Mouse (Mus musculus) heart, embryonic 10.5 days (tissue): Measurements from ENCODE around the gene Chpf. TPM values are rescaled to one million over a fixed set of nuclear protein-coding genes. Genes with fewer than 3 reads are reported as not detected.
A peak's percentile ranks its signal among the peaks of the same experiment; 100 is the strongest.

Source experiments
- DNase-seq: peaks from one replicate; pipeline ENCODE4 v3.0.0-alpha.2; 2017; ENCODE audit warnings: low spot score
- H3K27ac ChIP-seq: fragments of 300-500 bp; sonication (generic); 2 replicates; pipeline ENCODE4 v1.5.1; 2016; ENCODE audit warnings: mild to moderate bottlenecking
- H3K27me3 ChIP-seq: fragments of 300-500 bp; sonication (generic); 2 replicates; pipeline ENCODE4 v1.6.1; 2016; ENCODE audit warnings: mild to moderate bottlenecking; ENCODE audit not compliant: poor library complexity, insufficient read depth, severe bottlenecking
- H3K36me3 ChIP-seq: fragments of 300-500 bp; sonication (generic); 2 replicates; pipeline ENCODE4 v1.6.1; 2016; ENCODE audit warnings: mild to moderate bottlenecking, moderate library complexity
- H3K4me1 ChIP-seq: fragments of 300-500 bp; sonication (generic); 2 replicates; pipeline ENCODE4 v1.6.1; 2016; ENCODE audit warnings: mild to moderate bottlenecking
- H3K4me3 ChIP-seq: fragments of 300-500 bp; sonication (generic); 2 replicates; pipeline ENCODE4 v1.5.1; 2016; ENCODE audit warnings: mild to moderate bottlenecking, moderate library complexity
- H3K9me3 ChIP-seq: fragments of 300-500 bp; sonication (generic); 2 replicates; pipeline ENCODE4 v1.6.1; 2016; ENCODE audit warnings: mild to moderate bottlenecking, moderate library complexity
- WGBS: fragments of 180-500 bp; shearing (Covaris S2); methylation state at CpG from one replicate; pipeline ENCODE4 v1.1.7; 2016; 5-methylcytosine and 5-hydroxymethylcytosine counted together
- polyA plus RNA-seq: library from polyadenylated mRNA; unstranded; fragments of >200 nt; fragmentation: Nextera tagmentation; extraction: Ambion mirVana; gene quantifications from 2 replicates; pipeline ENCODE4 v1.2.1, GENCODE M21; 2016

Gene Chpf
- polyA plus RNA-seq, 1 experiment from 2014 or later = 30.9 TPM

DNA sequence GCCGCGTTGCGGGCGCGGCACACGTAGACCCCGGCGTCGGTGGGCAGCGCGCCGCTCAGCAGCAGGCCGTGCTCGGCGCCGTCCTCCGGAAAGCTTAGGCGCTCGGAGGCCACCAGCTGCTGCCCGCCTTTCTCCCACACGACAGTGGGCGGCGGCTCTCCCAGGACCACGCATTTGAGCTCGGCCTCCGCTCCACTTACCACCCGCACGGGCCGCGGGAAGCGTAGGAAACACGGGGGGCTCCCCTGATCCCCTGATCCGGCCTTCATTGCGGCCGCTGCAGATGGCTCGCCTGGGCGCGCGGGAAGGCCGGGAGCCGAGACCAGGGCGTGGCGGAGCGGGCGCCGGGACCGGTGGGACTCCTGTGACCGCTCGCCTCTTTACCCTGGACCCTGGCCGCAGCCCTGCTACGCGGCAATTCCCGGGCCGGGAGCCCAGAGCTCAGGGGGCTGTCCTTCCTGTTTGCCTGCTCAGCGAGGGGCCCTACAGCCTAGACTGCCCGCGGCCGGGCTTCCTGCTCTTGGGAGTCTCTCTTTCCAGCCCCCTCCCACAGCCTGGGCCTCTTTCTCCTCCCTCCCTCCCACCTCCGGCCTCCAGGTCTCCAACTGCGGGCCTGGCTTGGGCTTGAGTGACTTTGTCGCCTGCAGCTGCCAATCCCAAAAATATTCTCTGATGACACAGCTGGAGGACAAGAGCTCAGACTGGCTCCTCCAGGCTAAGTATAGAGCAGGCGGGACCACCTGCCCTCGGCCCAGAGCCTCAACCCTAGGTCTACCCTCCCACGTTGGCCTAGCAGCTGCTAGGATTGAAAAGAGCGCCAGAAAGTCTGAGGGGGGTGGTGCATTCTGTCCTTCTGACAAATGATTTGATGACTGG, 27.1 kb upstream of the Chpf start, which contains the start of gene Obsl1:
Gene Obsl1 (minus strand): TSS at position 497 of the 876 bp plus-strand sequence.
- H3K27me3 ChIP-seq = no peaks in the 10 kb centered on the region
- H3K27ac ChIP-seq = peak within 1 kb of the TSS; percentile 99
- peaks cover 28% of the 10 kb centered on the region for H3K36me3 ChIP-seq
- H3K4me1 ChIP-seq = peaks cover 85% of the 10 kb centered on the region
- peak; percentile 96 for DNase-seq
- no peaks in the 10 kb centered on the region for H3K9me3 ChIP-seq
- WGBS = under 1% methylated on average over 54 of the region's 65 CpGs
- peak within 1 kb of the TSS; percentile 96 for H3K4me3 ChIP-seq

DNA sequence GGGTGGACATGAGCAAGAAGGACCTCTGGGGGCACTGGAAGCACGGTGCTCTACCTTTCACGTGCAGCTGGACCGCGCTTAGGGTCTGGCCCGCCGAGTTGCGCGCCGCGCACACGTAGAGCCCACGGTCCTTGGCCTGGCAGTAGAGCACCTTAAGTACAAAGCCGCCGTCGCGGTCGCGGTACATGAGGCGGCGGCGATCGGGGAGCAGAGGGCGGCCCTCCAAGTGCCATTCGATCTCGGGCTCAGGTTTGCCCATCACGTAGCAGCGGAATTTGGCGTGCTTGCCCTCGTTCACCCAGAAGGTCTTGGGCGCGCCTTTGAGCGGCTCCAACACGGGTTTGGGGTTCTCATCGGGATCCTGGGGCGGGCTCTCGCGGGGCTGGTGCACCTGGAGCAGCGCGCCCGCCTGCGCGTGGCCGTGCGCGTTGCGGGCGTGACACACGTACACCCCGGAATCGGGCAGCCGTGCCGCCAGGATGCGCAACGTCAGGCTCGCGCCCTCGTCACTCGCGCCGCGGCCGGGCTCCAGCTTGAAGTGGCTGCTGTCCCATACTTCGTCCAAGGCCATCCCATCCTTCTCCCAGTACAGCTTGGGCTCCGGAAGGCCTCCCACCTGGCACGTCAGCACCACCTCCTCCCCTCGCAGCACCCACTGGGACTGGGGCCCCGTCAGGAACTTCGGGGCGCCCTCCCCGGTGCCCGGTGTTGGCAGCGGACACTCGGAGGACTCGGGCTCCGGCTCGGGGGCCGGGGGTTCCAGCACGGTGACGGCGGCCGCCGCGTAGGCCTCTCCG, 26.2 kb upstream of the Chpf start:
- DNase-seq = peak; percentile 86
- peaks cover 36% of the 10 kb centered on the region for H3K36me3 ChIP-seq
- no peaks in the 10 kb centered on the region for H3K9me3 ChIP-seq
- H3K4me1 ChIP-seq = peaks cover 76% of the 10 kb centered on the region
- peak overlapping the region; percentile 99 for H3K27ac ChIP-seq
- H3K4me3 ChIP-seq = peak overlapping the region; percentile 96
- under 1% methylated on average over 83 of the region's 84 CpGs for WGBS
- no peaks in the 10 kb centered on the region for H3K27me3 ChIP-seq

DNA sequence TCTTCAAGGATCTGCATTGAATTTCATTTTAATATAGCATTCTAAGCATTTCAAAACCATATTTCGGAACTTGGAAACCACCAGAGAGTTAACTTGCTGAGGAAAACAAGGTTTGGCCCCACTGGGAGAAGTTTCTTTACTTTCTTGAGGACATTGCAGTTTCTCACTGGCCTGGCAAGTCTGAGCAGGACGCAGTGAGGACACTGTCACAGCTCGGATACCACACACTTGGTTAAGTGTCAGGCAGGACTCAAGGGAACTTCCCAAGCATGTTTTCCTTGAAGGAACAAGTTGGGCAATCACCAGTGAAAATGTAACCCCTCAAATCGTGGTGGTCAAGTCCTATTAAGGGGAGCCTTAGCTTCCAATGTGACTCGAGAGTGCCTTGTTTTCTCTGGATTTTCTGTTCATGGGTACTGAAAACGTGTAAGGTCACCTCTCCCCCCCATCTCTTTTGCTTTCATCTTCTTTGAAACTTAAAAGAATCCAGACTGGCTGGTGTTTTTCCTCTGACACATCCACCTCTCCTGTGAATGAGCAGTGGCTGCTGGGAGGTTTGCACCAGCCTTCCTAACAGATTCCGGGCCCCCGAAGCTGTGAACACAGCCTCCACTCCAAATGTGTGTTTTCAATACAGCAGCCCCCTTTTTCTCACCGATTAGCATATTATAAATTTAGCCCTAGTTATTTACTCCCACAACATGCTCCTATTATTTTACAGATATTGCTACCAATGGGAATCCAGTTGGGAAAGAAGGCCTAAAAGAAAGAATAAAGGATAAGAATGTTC, 25.3 kb upstream of the Chpf start:
- no peak for DNase-seq
- WGBS = 45% methylated on average over 9 of the region's 9 CpGs
- H3K9me3 ChIP-seq = no peaks in the 10 kb centered on the region
- peak overlapping the region; percentile 96 for H3K4me3 ChIP-seq
- peaks cover 67% of the 10 kb centered on the region for H3K4me1 ChIP-seq
- peak overlapping the region; percentile 99; the same call in 1 of the 2 replicates for H3K27ac ChIP-seq
- no peaks in the 10 kb centered on the region for H3K27me3 ChIP-seq
- peaks cover 45% of the 10 kb centered on the region for H3K36me3 ChIP-seq

DNA sequence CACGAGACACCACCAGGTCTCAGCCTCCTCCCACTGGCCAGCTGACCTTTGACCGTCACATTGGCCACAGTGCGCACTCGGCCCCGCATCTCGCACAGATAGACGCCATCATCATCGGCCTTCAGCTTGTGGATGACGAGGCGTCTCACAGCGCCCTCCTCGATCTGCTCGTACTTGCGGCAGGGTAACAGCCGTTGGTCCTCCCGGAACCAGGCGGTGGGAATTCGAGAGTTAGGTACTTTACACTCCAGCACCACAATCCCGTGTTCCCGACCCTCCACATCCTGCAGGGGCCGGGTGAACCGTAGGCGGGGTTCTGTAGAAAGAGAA, 24.5 kb upstream of the Chpf start:
- H3K4me1 ChIP-seq = peaks cover 59% of the 10 kb centered on the region
- H3K27me3 ChIP-seq = no peaks in the 10 kb centered on the region
- 58% methylated on average over 23 of the region's 23 CpGs for WGBS
- H3K4me3 ChIP-seq = peak overlapping the region; percentile 96
- peak; percentile 74 for DNase-seq
- peaks cover 54% of the 10 kb centered on the region for H3K36me3 ChIP-seq
- H3K9me3 ChIP-seq = no peaks in the 10 kb centered on the region
- no peak overlapping the region for H3K27ac ChIP-seq

DNA sequence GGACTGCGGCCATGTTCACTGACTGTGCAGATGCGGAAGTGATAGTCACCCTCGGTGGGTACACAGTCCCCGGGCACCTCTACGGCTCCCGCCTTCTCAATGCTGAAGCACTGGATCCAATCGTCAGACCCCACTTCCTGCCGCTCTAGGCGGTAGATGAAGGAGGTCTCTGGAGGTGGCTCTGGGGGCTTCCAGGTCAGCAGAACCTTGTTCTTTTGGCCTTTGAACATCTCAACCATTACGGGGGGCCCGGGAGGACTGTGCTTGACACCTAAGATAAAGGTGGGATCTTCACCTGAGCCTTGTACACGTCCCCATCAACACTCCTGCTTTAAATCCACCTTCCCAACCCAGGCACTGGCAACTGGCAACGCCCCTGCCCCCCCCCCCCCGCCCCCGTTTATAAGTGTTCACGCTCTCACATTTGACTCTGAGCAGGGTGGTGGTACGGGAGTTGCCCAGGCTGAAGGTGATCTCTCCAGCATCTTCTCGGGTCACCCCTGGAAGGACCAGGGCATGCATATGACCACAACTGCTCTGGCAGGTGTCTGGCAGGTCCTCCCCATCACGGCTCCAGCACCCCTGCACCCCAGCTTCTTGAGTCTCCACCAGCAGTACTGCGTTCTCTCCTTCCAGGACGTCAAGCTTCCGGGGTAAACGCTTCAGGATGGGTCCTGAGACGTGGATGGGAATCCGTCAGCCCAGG, 24.0 kb upstream of the Chpf start:
- H3K4me3 ChIP-seq = peak overlapping the region; percentile 96
- no peak overlapping the region for H3K27ac ChIP-seq

DNA sequence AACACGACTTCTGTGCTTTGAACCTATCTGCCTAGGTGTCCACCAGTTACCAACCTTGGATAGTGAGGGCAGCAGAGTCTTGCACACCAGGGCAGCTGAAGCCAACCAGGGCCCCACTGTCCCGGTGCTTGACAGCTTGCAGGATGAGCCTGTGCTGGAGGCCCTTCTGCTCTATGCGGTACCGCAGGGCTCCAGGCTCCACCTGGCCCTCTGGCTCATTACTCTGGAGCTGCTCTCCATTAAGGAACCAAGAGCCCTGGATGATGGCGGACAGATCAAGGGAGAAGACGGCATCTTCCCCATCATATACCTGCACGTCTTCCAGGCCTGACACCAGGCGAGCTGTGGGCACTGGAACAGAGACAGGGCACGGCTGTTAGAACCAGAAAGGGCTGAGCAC, 22.8 kb upstream of the Chpf start:
- Histone ChIP-seq H3K4me1 (peaks cover 43% of the 10 kb centered on the region), H3K36me3 (peaks cover 71% of the 10 kb centered on the region)
- 90% methylated on average over 9 of the region's 9 CpGs for WGBS

More for the DNA sequence above, 24.0 kb upstream of the Chpf start:
- WGBS = 78% methylated on average over 25 of the region's 25 CpGs
- no peaks in the 10 kb centered on the region for H3K9me3 ChIP-seq
- peaks cover 55% of the 10 kb centered on the region for H3K4me1 ChIP-seq
- H3K36me3 ChIP-seq = peaks cover 59% of the 10 kb centered on the region
- no peak for DNase-seq
- H3K27me3 ChIP-seq = no peaks in the 10 kb centered on the region

DNA sequence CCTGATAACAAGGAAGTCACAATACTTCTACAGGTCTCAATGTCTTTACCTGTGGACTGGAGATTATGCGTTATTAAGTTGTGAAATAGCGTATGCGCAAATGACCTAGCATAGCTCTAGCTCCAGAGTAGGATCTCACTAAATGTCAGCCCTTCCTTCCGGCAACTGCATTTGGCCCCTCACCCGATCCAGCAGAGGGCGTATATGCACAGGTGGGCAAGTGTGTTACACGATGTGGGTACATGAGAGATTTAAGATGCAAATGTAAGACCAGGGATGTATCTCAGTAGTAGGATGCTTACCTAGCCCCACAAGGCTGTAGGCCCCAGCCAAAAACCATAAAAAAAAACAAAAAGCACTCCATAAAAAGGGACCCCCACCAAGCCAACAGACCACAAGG, 20.3 kb upstream of the Chpf start:
- H3K4me3 ChIP-seq = no peak overlapping the region
- DNase-seq = no peak
- H3K9me3 ChIP-seq = no peaks in the 10 kb centered on the region
- H3K27ac ChIP-seq = no peak overlapping the region
- H3K36me3 ChIP-seq = peaks cover 95% of the 10 kb centered on the region
- 77% methylated on average over 7 of the region's 7 CpGs for WGBS
- no peaks in the 10 kb centered on the region for H3K27me3 ChIP-seq
- H3K4me1 ChIP-seq = peaks cover 22% of the 10 kb centered on the region

More for the DNA sequence above, 22.8 kb upstream of the Chpf start:
- no peak overlapping the region for H3K4me3 ChIP-seq
- no peaks in the 10 kb centered on the region for H3K27me3 ChIP-seq
- DNase-seq = no peak
- no peaks in the 10 kb centered on the region for H3K9me3 ChIP-seq
- no peak overlapping the region for H3K27ac ChIP-seq

DNA sequence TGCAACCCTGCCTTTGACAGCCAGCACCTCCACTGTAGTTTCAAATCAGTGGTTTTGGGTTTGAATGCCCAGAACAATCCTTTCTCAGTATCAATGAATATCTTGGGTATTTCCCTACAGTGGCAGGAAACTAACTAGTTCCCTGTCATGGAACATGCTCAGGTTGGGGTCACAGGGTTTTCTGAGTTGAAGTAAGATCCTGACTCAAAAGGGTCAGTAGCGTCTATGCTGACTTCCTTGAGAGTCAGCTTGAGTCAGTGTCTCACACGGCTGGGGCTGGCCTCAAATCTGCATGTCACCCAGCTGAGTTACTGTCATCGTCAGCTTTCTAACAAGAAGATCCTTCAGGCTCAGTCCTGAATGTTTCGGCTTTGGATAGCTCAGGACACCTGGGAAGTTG, 19.8 kb upstream of the Chpf start:
- Histone ChIP-seq H3K27ac (no peak overlapping the region), H3K27me3 (no peaks in the 10 kb centered on the region), H3K4me3 (no peak overlapping the region), H3K36me3 (peaks cover 94% of the 10 kb centered on the region), H3K4me1 (peaks cover 16% of the 10 kb centered on the region), H3K9me3 (no peaks in the 10 kb centered on the region)
- DNase-seq = no peak
- WGBS = 84% methylated on average over 4 of the region's 4 CpGs

DNA sequence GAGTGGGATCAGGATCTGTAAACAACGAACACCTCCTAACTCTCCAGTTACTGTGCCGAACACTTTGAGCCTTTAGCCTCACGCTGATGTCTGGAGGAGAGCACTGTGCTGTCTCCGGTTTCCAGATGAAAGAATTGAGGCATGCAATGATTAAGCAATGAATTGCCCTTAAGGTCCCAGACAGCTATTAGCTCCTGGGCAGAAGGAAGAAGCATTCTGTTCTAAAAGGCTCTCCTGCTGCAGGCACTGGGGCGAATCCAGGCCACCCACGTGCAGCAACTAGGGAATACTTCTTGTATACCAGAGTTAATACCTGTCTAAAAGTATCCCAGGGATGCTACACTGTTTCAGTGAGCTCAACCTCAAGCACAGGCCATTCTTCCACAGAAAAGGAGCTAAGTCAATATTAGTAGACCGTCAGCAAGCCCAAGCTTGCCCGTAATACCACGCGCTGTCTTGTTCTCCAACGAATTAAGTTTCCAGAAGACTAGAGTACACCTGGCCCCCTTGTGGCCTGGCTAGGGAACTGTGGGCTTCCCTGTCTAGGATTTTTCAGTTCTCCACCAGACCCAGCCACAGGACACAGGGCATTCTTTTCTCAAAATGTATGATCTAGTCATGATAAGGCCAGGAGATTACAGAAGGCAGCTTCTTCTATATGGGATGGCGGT, 15.9 kb upstream of the Chpf start:
- WGBS = 72% methylated on average over 12 of the region's 12 CpGs
- DNase-seq = no peak
- Histone ChIP-seq H3K27me3 (peaks cover 23% of the 10 kb centered on the region), H3K36me3 (peaks cover 93% of the 10 kb centered on the region), H3K27ac (no peak overlapping the region), H3K4me1 (0 out of 2 replicates have a peak, but pooled peaks cover 3% of the 10 kb centered on the region), H3K9me3 (no peaks in the 10 kb centered on the region), H3K4me3 (no peak overlapping the region)

DNA sequence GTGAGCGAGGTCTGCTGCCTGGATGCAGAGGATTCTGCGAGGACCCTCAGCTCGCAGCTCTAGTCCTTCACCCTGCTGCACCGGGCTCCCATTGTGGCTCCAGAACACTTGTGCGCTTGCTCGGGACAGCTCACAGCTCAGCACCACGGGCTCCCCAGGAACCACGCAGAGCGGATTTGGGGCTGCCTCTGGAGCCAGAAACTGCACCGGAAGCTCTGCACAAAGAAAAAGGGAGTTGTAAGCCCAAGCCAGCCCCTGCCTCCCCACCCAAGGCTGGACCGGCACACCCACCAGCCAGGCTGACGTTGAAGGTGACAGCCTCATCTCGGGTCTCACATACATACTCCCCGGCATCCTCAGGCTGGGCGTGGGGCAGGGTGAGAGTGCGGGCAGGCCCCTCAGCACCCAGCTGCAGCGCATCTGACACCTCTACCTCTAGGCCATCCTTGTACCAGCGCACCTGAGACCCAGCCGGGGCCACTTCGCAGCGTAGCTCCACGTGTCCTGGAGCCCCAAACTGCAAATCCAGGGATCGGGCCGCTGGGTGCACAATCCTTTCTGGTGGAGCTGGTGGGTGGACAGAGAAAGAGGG, 13.6 kb upstream of the Chpf start:
- 49% methylated on average over 24 of the region's 24 CpGs for WGBS
- peaks cover 86% of the 10 kb centered on the region for H3K36me3 ChIP-seq

DNA sequence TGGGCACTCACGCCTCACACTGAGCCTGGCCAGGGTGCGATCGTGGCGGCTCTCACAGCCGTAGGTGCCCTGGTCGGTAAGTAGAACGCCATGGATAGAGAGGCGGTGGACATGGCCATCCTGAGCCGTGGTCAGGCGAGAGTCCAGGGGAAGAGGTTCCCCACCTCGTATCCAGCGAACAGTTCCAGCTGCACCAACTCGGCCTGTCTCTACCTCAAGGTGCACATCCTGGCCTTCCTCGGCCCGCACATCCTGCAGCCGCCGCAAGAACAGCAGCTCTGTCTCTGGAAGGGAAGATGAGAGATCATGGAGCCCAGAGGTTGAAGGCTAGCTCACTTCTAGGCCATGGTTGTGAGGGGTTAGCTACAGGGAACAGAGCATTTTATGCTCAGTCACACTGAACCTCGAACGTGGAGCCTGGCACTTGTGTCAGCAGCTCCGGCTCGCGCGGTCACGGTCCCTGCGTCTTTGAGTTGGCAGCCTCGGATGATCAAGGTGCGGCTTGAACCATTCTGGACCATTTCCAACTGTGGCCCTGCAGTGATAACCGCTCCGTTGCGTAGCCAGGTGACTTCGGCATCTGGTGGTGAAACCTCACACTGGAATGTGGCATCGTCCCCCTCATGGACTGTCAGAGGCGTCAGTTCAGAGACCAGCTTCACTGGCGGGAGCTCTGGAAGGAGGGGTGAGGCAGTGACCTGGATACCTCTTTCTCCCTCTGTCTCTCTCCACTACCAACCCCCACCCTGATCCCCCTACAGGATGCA, 11.9 kb upstream of the Chpf start:
- Histone ChIP-seq H3K4me3 (no peak overlapping the region), H3K9me3 (no peaks in the 10 kb centered on the region), H3K27me3 (peaks cover 60% of the 10 kb centered on the region), H3K4me1 (peaks cover 28% of the 10 kb centered on the region), H3K27ac (no peak overlapping the region), H3K36me3 (peaks cover 75% of the 10 kb centered on the region)
- DNase-seq = no peak
- WGBS = 77% methylated on average over 34 of the region's 34 CpGs

More for the DNA sequence above, 13.6 kb upstream of the Chpf start:
- H3K27me3 ChIP-seq = peaks cover 45% of the 10 kb centered on the region
- H3K4me3 ChIP-seq = no peak overlapping the region
- H3K4me1 ChIP-seq = peaks cover 16% of the 10 kb centered on the region; the same call in 1 of the 2 replicates
- no peak for DNase-seq
- H3K9me3 ChIP-seq = no peaks in the 10 kb centered on the region
- H3K27ac ChIP-seq = no peak overlapping the region
